Mouse (Mus musculus): Measurements from ENCODE around the gene Cyp4a12a. TPM values are rescaled to one million over a fixed set of nuclear protein-coding genes. Genes with fewer than 3 reads are reported as not detected.
"Not testable (repeated sequence)": the region's sequence is repeated elsewhere in the genome, so short reads cannot be mapped to it uniquely, and the experiment has no call there.

The Cyp4a12a gene
- polyA plus RNA-seq (2012): not detected in 2 replicates

GRCm38 (mm10) chr4:115298746-115299145 is at the start of gene Cyp4a12a:
TSS of gene Cyp4a12a (plus strand) at chr4:115299046.
- not testable (repeated sequence) for H3K4me3 ChIP-seq (replicated peaks); H3K27me3 ChIP-seq (ENCODE audit: control insufficient read depth); H3K4me1 ChIP-seq (ENCODE audit: control insufficient read depth); H3K9me3 ChIP-seq (ENCODE audit: control insufficient read depth, low read length); H3K36me3 ChIP-seq (ENCODE audit: control insufficient read depth)

- not testable (repeated sequence) for H3K4me1 ChIP-seq (ENCODE audit: control insufficient read depth); H3K27me3 ChIP-seq (ENCODE audit: control insufficient read depth); H3K9me3 ChIP-seq (ENCODE audit: control insufficient read depth, low read length); H3K36me3 ChIP-seq (ENCODE audit: control insufficient read depth); H3K4me3 ChIP-seq (replicated peaks)
Observed at GRCm38 (mm10) chr4:115264687-115265569, 33.9 kb upstream of the Cyp4a12a start.

GRCm38 (mm10) chr4:115278215-115278982 is 20.4 kb upstream of the Cyp4a12a start:
- not testable (repeated sequence) for H3K27me3 ChIP-seq (ENCODE audit: control insufficient read depth); H3K4me1 ChIP-seq (ENCODE audit: control insufficient read depth); H3K4me3 ChIP-seq (replicated peaks); H3K9me3 ChIP-seq (ENCODE audit: control insufficient read depth, low read length); H3K36me3 ChIP-seq (ENCODE audit: control insufficient read depth)

- no peak overlapping the region for H3K4me3 ChIP-seq (replicated peaks)
- H3K36me3 ChIP-seq (ENCODE audit: control insufficient read depth): no peaks in the 10 kb centered on the region
- no peaks in the 10 kb centered on the region for H3K27me3 ChIP-seq (ENCODE audit: control insufficient read depth)
- 0 out of 2 replicates have a peak, but pooled peaks cover 2% of the 10 kb centered on the region for H3K9me3 ChIP-seq (ENCODE audit: control insufficient read depth, low read length)
- no peaks in the 10 kb centered on the region for H3K4me1 ChIP-seq (ENCODE audit: control insufficient read depth)
- TF ChIP-seq GATA1 (IDR thresholded peaks at IDR 0.05; ENCODE audit: low read length) (no peak), TAL1 (IDR thresholded peaks at IDR 0.05; ENCODE audit: low read length) (no peak)
Observed at GRCm38 (mm10) chr4:115280342-115280741, 18.5 kb upstream of the Cyp4a12a start.

GRCm38 (mm10) chr4:115280779-115281178 is 18.1 kb upstream of the Cyp4a12a start:
- not testable (repeated sequence) for H3K4me1 ChIP-seq (ENCODE audit: control insufficient read depth); H3K27me3 ChIP-seq (ENCODE audit: control insufficient read depth); H3K4me3 ChIP-seq (replicated peaks); H3K9me3 ChIP-seq (ENCODE audit: control insufficient read depth, low read length); H3K36me3 ChIP-seq (ENCODE audit: control insufficient read depth)

GRCm38 (mm10) chr4:115281231-115281767 is 17.5 kb upstream of the Cyp4a12a start:
- not testable (repeated sequence) for H3K4me1 ChIP-seq (ENCODE audit: control insufficient read depth); H3K4me3 ChIP-seq (replicated peaks); H3K9me3 ChIP-seq (ENCODE audit: control insufficient read depth, low read length); H3K36me3 ChIP-seq (ENCODE audit: control insufficient read depth); H3K27me3 ChIP-seq (ENCODE audit: control insufficient read depth)

GRCm38 (mm10) chr4:115325722-115326121 is 26.9 kb downstream of the Cyp4a12a start:
- not testable (repeated sequence) for H3K9me3 ChIP-seq (ENCODE audit: control insufficient read depth, low read length); H3K36me3 ChIP-seq (ENCODE audit: control insufficient read depth); H3K27me3 ChIP-seq (ENCODE audit: control insufficient read depth); H3K4me1 ChIP-seq (ENCODE audit: control insufficient read depth); H3K4me3 ChIP-seq (replicated peaks)

- not testable (repeated sequence) for H3K36me3 ChIP-seq (ENCODE audit: control insufficient read depth); H3K27me3 ChIP-seq (ENCODE audit: control insufficient read depth); H3K4me1 ChIP-seq (ENCODE audit: control insufficient read depth); H3K4me3 ChIP-seq (replicated peaks); H3K9me3 ChIP-seq (ENCODE audit: control insufficient read depth, low read length)
Observed at GRCm38 (mm10) chr4:115365624-115366023, 66.8 kb downstream of the Cyp4a12a start.

- H3K27me3 ChIP-seq (ENCODE audit: control insufficient read depth); H3K4me1 ChIP-seq (ENCODE audit: control insufficient read depth); H3K9me3 ChIP-seq (ENCODE audit: control insufficient read depth, low read length); H3K36me3 ChIP-seq (ENCODE audit: control insufficient read depth); H3K4me3 ChIP-seq (replicated peaks): not testable (repeated sequence)
Observed at GRCm38 (mm10) chr4:115368067-115368466, 69.2 kb downstream of the Cyp4a12a start.

Other genes with a start within 250 kb of the Cyp4a12a start
- 65.6 and 98.0 TPM in 2 replicates for gene Tal1, start 242.6 kb upstream of the Cyp4a12a start, polyA plus RNA-seq (2012)
- 0.99 and 2.2 TPM in 2 replicates for gene Pdzk1ip1, start 210.3 kb upstream of the Cyp4a12a start, polyA plus RNA-seq (2012)
- not detected in 2 replicates for gene Cyp4x1, start 164.8 kb upstream of the Cyp4a12a start, polyA plus RNA-seq (2012)
- gene Cyp4a29, start 57.0 kb upstream of the Cyp4a12a start, polyA plus RNA-seq (2012): not detected in 2 replicates
- gene Cyp4a12b, start 112.6 kb downstream of the Cyp4a12a start, polyA plus RNA-seq (2012): not detected in 2 replicates
- not detected in 2 replicates for gene Cyp4a30b, start 153.6 kb downstream of the Cyp4a12a start, polyA plus RNA-seq (2012)
- not detected in 2 replicates for gene Cyp4a14, start 197.1 kb downstream of the Cyp4a12a start, polyA plus RNA-seq (2012)
- not detected in 2 replicates for gene Cyp4a10, start 219.2 kb downstream of the Cyp4a12a start, polyA plus RNA-seq (2012)

All from erythroblast, embryonic 14.5 days (primary cell).